Mouse (Mus musculus) hindbrain, embryonic 10.5 days (tissue): ENCODE results near the gene Gm5624. TPM values are rescaled to one million over a fixed set of nuclear protein-coding genes. Genes with fewer than 3 reads are reported as not detected.
"Not testable (repeated sequence)": the region's sequence is repeated elsewhere in the genome, so short reads cannot be mapped to it uniquely, and the experiment has no call there.

Experiments used
- DNase-seq: peaks from one replicate; pipeline ENCODE4 v3.0.0-alpha.2; 2017; ENCODE audit warnings: low spot score
- H3K27ac ChIP-seq: fragments of 300-500 bp; sonication (generic); 2 replicates; pipeline ENCODE4 v1.5.1; 2016; ENCODE audit warnings: mild to moderate bottlenecking, moderate library complexity
- H3K27me3 ChIP-seq: fragments of 300-500 bp; sonication (generic); 2 replicates; pipeline ENCODE4 v1.6.1; 2016; ENCODE audit warnings: mild to moderate bottlenecking; ENCODE audit not compliant: poor library complexity, insufficient read depth, severe bottlenecking
- H3K36me3 ChIP-seq: fragments of 300-500 bp; sonication (generic); 2 replicates; pipeline ENCODE4 v1.6.1; 2016; ENCODE audit warnings: mild to moderate bottlenecking, moderate library complexity
- H3K4me1 ChIP-seq: fragments of 300-500 bp; sonication (generic); replicated peaks from 2 replicates; pipeline ENCODE4 v1.6.1; 2016; ENCODE audit warnings: mild to moderate bottlenecking
- H3K4me3 ChIP-seq: fragments of 300-500 bp; sonication (generic); 2 replicates; pipeline ENCODE4 v1.5.1; 2016; ENCODE audit warnings: mild to moderate bottlenecking, moderate library complexity
- H3K9me3 ChIP-seq: fragments of 300-500 bp; sonication (generic); 2 replicates; pipeline ENCODE4 v1.6.1; 2016; ENCODE audit warnings: mild to moderate bottlenecking, moderate library complexity
- WGBS: fragments of 180-500 bp; shearing (Covaris S2); methylation state at CpG from one replicate; pipeline ENCODE4 v1.1.7; 2016; 5-methylcytosine and 5-hydroxymethylcytosine counted together
- polyA plus RNA-seq: library from polyadenylated mRNA; unstranded; fragments of >200 nt; fragmentation: Nextera tagmentation; extraction: Ambion mirVana; gene quantifications from 2 replicates; pipeline ENCODE4 v1.2.1, GENCODE M21; 2016

The Gm5624 gene
- polyA plus RNA-seq, result not detected in 2 replicates

GRCm38 (mm10) chr14:44627737-44628136 lies at the start of gene Gm5624:
Gene Gm5624, minus strand, starts transcription at chr14:44627938.
- H3K4me1 ChIP-seq, H3K27me3 ChIP-seq, H3K27ac ChIP-seq, H3K4me3 ChIP-seq, H3K9me3 ChIP-seq, DNase-seq, H3K36me3 ChIP-seq: not testable (repeated sequence)
- WGBS, result 78% methylated on average over 4 of the region's 4 CpGs

GRCm38 (mm10) chr14:44591765-44592164 lies 36.0 kb downstream of the Gm5624 start:
- DNase-seq, H3K36me3 ChIP-seq, H3K27ac ChIP-seq, H3K9me3 ChIP-seq, H3K4me1 ChIP-seq, H3K27me3 ChIP-seq, H3K4me3 ChIP-seq: not testable (repeated sequence)
- WGBS, result 83% methylated on average over 2 of the region's 2 CpGs

DNA sequence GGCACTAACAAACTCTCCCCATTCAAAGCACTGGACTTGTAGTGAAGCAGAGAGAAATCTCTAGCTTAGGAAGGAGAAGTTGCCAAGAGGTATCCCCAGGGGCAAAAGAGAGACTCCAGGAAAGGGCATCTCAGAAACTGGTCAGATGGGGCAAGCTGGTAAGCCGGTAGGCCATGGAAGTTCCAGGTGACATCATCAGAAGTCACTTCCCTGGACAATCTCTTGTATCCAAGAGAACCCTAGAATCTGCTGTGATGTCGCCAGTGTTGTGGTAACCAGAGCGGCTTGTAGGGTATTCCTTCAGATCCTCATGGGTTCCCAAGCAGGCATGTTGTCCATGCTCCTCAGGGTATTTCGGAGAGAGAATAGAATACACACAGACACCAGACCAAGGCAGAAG lies 44.9 kb downstream of the Gm5624 start, which contains the start of gene Gm8247:
Gene Gm8247 (plus strand): TSS at position 301 of the 400 bp plus-strand sequence.
- DNase-seq, H3K4me1 ChIP-seq, H3K4me3 ChIP-seq, H3K27ac ChIP-seq, H3K27me3 ChIP-seq, H3K36me3 ChIP-seq, H3K9me3 ChIP-seq: not testable (repeated sequence)
- 94% methylated on average over 4 of the region's 4 CpGs for whole genome bisulfite sequencing

GRCm38 (mm10) chr14:44547961-44548360 lies 79.8 kb downstream of the Gm5624 start:
- H3K27ac ChIP-seq, DNase-seq, H3K27me3 ChIP-seq, H3K36me3 ChIP-seq, H3K9me3 ChIP-seq, H3K4me3 ChIP-seq, H3K4me1 ChIP-seq: not testable (repeated sequence)
- WGBS, result 81% methylated on average over 5 of the region's 5 CpGs

- WGBS, result 88% methylated on average over 5 of the region's 5 CpGs
- DNase-seq, H3K27me3 ChIP-seq, H3K27ac ChIP-seq, H3K4me3 ChIP-seq, H3K36me3 ChIP-seq, H3K4me1 ChIP-seq, H3K9me3 ChIP-seq: not testable (repeated sequence)
These were observed 109.8 kb downstream of the Gm5624 start, which contains the start of gene Gm17093 for GRCm38 (mm10) chr14:44517976-44518375. Gene Gm17093, plus strand, starts transcription at chr14:44518276.

Other genes with a start within 250 kb of the Gm5624 start
- not detected in 2 replicates for gene Gm3371, start 217.2 kb downstream of the Gm5624 start, polyA plus RNA-seq
- gene Gm8232, start 194.3 kb downstream of the Gm5624 start, polyA plus RNA-seq, result not detected in 2 replicates
- not detected in 2 replicates for gene BC061237, start 135.5 kb downstream of the Gm5624 start, polyA plus RNA-seq
- not detected in 2 replicates for gene Gm17093, start 109.7 kb downstream of the Gm5624 start, polyA plus RNA-seq
- not detected in 2 replicates for gene Gm8247, start 44.8 kb downstream of the Gm5624 start, polyA plus RNA-seq
- not detected in 2 replicates for gene Gm8257, start 78.5 kb upstream of the Gm5624 start, polyA plus RNA-seq
- not detected in 2 replicates for gene Gm8267, start 122.4 kb upstream of the Gm5624 start, polyA plus RNA-seq
- gene Ptgdr, start 231.4 kb upstream of the Gm5624 start, polyA plus RNA-seq, result not detected in 2 replicates